Mouse (Mus musculus) forebrain, postnatal 0 days (tissue): Measurements from ENCODE around the gene Rhof. TPM values are rescaled to one million over a fixed set of nuclear protein-coding genes. Genes with fewer than 3 reads are reported as not detected.
"Not testable (repeated sequence)": the region's sequence is repeated elsewhere in the genome, so short reads cannot be mapped to it uniquely, and the experiment has no call there.

Source experiments
- ATAC-seq: fragments of 200-750 bp; cut with Nextera tagmentation; 2 replicates; pipeline ENCODE4 v1.8.0; 2017; ENCODE audit warnings: mild to moderate bottlenecking, moderate library complexity
- DNase-seq: peaks from one replicate; pipeline ENCODE4 v3.0.0-alpha.2; 2015
- H3K27ac ChIP-seq: fragments of 300-500 bp; sonication (generic); 2 replicates; pipeline ENCODE4 v1.5.1; 2014; ENCODE audit warnings: low read depth, mild to moderate bottlenecking, antibody characterized with exemption, low read length, moderate library complexity, mixed read lengths
- H3K27me3 ChIP-seq: fragments of 300-500 bp; sonication (generic); 2 replicates; pipeline ENCODE4 v1.6.1; 2014; ENCODE audit warnings: mild to moderate bottlenecking, low read length, mixed read lengths; ENCODE audit not compliant: insufficient read depth
- H3K36me3 ChIP-seq: fragments of 300-500 bp; sonication (generic); 2 replicates; pipeline ENCODE4 v1.6.1; 2014; ENCODE audit warnings: mild to moderate bottlenecking, moderate library complexity; ENCODE audit not compliant: insufficient read depth
- H3K4me1 ChIP-seq: fragments of 300-500 bp; sonication (generic); 2 replicates; pipeline ENCODE4 v1.6.1; 2014; ENCODE audit warnings: antibody characterized with exemption; ENCODE audit not compliant: insufficient read depth
- H3K4me2 ChIP-seq: fragments of 300-500 bp; sonication (generic); 2 replicates; pipeline ENCODE4 v1.6.1; 2014; ENCODE audit warnings: low read depth, mild to moderate bottlenecking, moderate library complexity
- H3K4me3 ChIP-seq: fragments of 300-500 bp; sonication (generic); 2 replicates; pipeline ENCODE4 v1.5.1; 2014; ENCODE audit warnings: low read depth, low read length, mixed read lengths
- H3K9ac ChIP-seq: fragments of 300-500 bp; sonication (generic); 2 replicates; pipeline ENCODE4 v1.6.1; 2014; ENCODE audit warnings: mild to moderate bottlenecking
- H3K9me3 ChIP-seq: fragments of 300-500 bp; sonication (generic); 2 replicates; pipeline ENCODE4 v1.6.1; 2016; ENCODE audit warnings: low read length
- CTCF ChIP-seq: sonication (generic); IDR thresholded peaks from 2 replicates; pipeline ENCODE4 v1.5.1; 2016; ENCODE audit warnings: antibody characterized with exemption, control low read depth, low read depth
- WGBS: fragments of 180-500 bp; shearing (Covaris S2); extraction: QIAGEN DNeasy Blood & Tissue Kit; methylation state at CpG from one replicate; pipeline ENCODE4 v1.1.7; 2014; 5-methylcytosine and 5-hydroxymethylcytosine counted together
- polyA plus RNA-seq: library from polyadenylated mRNA; unstranded; fragments of >200 nt; fragmentation: Nextera tagmentation; extraction: Ambion mirVana; gene quantifications from 2 replicates; pipeline ENCODE4 v1.2.1, GENCODE M21; 2015
- total RNA-seq: library from RNA; depleted of rRNA; stranded (reverse); fragments of >200 nt; gene quantifications from 2 replicates; pipeline ENCODE4 v1.2.3, GENCODE M21; 2014; rRNA removed

The Rhof gene
- total and polyA plus RNA-seq, 2 experiments from 2014 or later, result 25.3 to 38.7 TPM

GRCm38 (mm10) chr5:123063141-123063540, 69.4 kb downstream of the Rhof start:
- no peaks in the 10 kb centered on the region for H3K27me3 ChIP-seq
- TF ChIP-seq CTCF, result no peak
- H3K4me3 ChIP-seq, result no peak overlapping the region
- no peaks in the 10 kb centered on the region for H3K36me3 ChIP-seq
- H3K9ac ChIP-seq, result no peak overlapping the region
- ATAC-seq (no peak), DNase-seq (no peak)
- no peak overlapping the region for H3K27ac ChIP-seq
- no peaks in the 10 kb centered on the region for H3K9me3 ChIP-seq
- WGBS, result 82% methylated on average over 3 of the region's 3 CpGs
- H3K4me1 ChIP-seq, result no peaks in the 10 kb centered on the region
- H3K4me2 ChIP-seq, result no peak overlapping the region

- 79% methylated on average over 4 of the region's 6 CpGs for WGBS
- not testable (repeated sequence) for ATAC-seq, H3K4me2 ChIP-seq, H3K9ac ChIP-seq, H3K4me3 ChIP-seq, H3K27ac ChIP-seq, H3K9me3 ChIP-seq, H3K27me3 ChIP-seq, H3K36me3 ChIP-seq, H3K4me1 ChIP-seq, DNase-seq
Measured at GRCm38 (mm10) chr5:123061402-123061749, 71.1 kb downstream of the Rhof start.

DNA sequence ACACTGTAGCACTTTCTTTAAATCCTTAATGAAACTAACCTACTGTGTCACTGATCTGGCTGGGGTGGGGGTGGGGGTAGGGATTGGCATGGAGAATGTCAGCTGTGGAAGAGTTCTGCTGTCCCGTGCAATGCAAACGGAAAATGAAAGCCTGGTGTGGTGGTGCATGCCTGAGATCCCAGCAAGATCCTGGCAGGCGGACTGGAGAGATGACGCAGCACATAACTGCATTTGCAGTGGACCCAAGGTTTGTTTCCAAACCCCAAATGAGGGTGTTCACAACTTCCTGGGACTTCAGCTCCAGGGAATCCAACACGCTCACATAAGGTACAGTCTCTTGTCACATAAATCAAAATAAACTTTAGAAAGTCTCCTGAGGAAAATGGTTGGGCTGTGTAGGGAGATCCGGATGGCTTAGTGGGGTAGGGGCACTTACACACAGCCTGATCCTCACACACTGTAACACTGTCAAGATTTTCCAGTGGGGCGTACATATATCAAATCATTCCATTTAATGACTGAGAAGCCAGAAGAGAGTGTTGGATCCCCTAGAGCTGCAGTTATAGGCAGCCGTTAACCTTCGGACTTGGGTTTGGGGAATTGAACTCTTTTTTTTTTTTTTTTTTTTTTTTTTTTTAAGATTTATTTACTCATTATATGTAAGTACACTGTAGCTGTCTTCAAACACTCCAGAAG, 71.6 kb downstream of the Rhof start:
- H3K4me3 ChIP-seq, result no peak overlapping the region
- no peaks in the 10 kb centered on the region for H3K9me3 ChIP-seq
- TF ChIP-seq CTCF, result no peak
- no peaks in the 10 kb centered on the region for H3K4me1 ChIP-seq
- no peaks in the 10 kb centered on the region for H3K36me3 ChIP-seq
- no peak overlapping the region for H3K4me2 ChIP-seq
- H3K9ac ChIP-seq, result no peak overlapping the region
- DNase-seq, result no peak
- 81% methylated on average over 9 of the region's 9 CpGs for WGBS
- no peaks in the 10 kb centered on the region for H3K27me3 ChIP-seq
- ATAC-seq, result no peak
- H3K27ac ChIP-seq, result no peak overlapping the region

GRCm38 (mm10) chr5:123059757-123060520, 72.6 kb downstream of the Rhof start:
- Histone ChIP-seq H3K9me3 (no peaks in the 10 kb centered on the region), H3K4me3 (no peak overlapping the region), H3K27me3 (no peaks in the 10 kb centered on the region), H3K4me1 (no peaks in the 10 kb centered on the region), H3K9ac (no peak overlapping the region), H3K4me2 (no peak overlapping the region), H3K36me3 (no peaks in the 10 kb centered on the region), H3K27ac (no peak overlapping the region)
- ATAC-seq (no peak), DNase-seq (no peak)
- peak; percentile 58 for TF ChIP-seq CTCF
- WGBS, result 34% methylated on average over 14 of the region's 14 CpGs

DNA sequence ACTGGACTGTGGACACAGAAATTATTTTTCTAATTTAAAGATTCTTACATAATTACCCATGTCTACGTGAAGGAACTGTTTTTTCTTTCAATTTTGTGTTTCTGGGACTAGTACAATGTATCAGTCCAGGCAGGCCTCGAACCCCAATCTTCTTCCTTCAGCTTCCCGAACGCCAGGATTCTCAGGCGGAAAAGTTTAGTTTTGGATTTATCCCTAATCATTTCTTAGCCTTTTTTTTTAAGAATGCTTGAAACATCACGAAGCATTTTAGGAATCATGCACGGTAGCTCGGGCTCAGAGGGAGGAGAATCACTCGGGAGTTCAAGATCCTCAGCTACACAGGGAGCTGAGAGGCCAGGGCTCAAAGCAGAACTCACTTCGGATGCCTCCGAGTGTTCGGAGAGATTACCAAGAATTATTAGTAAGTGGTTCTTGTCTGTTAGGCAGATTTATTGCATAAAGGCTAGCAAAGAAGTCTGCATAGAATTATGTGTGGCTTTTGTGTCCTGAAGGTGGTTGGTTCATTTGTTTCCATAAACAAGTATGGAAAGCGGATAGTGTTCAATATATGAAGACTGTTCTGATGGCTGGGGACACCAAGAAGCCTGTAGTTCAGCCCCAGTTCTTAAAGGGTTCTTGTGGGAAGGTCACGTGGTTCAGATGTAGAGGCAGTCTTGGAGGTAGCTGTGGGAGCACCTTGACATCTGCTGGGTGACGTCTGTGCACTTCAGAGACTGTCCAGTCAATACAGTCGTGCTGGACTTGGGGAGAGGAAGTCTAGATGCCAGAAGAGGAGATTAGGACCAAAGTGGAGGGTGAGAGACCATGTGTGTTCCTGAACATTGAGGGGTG, 74.0 kb downstream of the Rhof start:
- Histone ChIP-seq H3K27me3 (no peaks in the 10 kb centered on the region), H3K27ac (no peak overlapping the region), H3K9me3 (no peaks in the 10 kb centered on the region), H3K4me3 (peak overlapping the region; percentile 38), H3K36me3 (no peaks in the 10 kb centered on the region), H3K4me1 (no peaks in the 10 kb centered on the region), H3K9ac (peak overlapping the region; percentile 42), H3K4me2 (peak overlapping the region; percentile 42)
- no peak for ATAC-seq
- WGBS, result 46% methylated on average over 16 of the region's 16 CpGs
- no peak for DNase-seq
- no peak for TF ChIP-seq CTCF

DNA sequence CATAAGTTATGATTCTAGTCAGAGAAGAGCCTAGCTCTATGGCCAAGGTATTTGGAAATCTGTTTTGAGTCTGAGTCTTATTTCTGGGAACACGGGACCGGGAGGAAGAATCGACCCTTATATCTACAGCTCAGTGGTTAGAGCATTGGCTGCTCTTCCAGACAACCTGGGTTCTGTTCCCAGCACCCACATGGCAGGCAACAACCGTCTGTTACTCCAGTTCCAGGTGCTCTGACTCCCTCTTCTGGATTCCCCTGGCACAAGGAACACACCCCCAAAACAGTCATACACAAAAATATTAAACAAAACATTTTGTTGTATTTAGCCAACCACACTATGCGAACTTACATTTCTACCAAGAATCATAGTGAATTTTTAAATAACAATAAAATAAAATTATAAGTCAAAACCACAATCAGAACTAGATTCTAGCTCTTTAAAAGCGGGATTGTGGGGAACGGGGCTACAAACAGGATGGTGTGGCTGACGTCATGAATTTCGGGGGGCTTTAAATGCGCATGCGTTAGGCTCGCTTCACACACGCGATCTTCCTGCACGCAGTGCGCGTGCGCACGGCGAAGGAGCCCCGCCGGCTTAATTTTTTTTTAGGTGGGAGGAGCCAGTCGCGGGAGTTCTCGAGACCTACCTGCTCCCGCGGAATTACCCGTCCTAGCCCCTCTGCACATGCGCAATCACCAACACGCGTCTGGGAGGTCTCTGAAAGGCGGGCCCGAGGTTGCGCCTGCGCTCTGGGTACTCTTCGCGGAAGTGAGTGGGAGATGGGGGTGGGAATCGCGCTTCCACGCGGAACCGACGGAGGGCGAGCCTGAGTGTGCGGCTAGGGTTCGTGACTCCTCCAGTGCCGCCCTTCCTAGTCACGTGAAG, 74.9 kb downstream of the Rhof start:
- WGBS, result 8% methylated on average over 48 of the region's 48 CpGs
- Histone ChIP-seq H3K27me3 (no peaks in the 10 kb centered on the region), H3K9ac (peak overlapping the region; percentile 42), H3K9me3 (no peaks in the 10 kb centered on the region), H3K4me3 (peak overlapping the region; percentile 38), H3K27ac (peak overlapping the region; percentile 52; the same call in 1 of the 2 replicates), H3K4me2 (peak overlapping the region; percentile 42), H3K4me1 (no peaks in the 10 kb centered on the region), H3K36me3 (no peaks in the 10 kb centered on the region)
- ATAC-seq, result peak; percentile 99
- DNase-seq, result peak; percentile 100
- peak; percentile 73 for TF ChIP-seq CTCF

Other genes starting within 250 kb of the Rhof start
- gene Kdm2b, start 142.9 kb downstream of the Rhof start, total RNA-seq, result 127 and 158 TPM in 2 replicates
- 84.6 and 91.7 TPM in 2 replicates for gene Kdm2b, start 142.9 kb downstream of the Rhof start, polyA plus RNA-seq
- 13.8 and 19.4 TPM in 2 replicates for gene Orai1, start 117.6 kb downstream of the Rhof start, total RNA-seq
- gene Orai1, start 117.6 kb downstream of the Rhof start, polyA plus RNA-seq, result 10.7 and 14.4 TPM in 2 replicates
- gene Morn3, start 85.7 kb downstream of the Rhof start, total RNA-seq, result 0.23 TPM in 1 of 2 replicates, not detected in the other
- 1.1 and 1.5 TPM in 2 replicates for gene Morn3, start 85.7 kb downstream of the Rhof start, polyA plus RNA-seq
- 18.0 and 18.1 TPM in 2 replicates for gene Tmem120b, start 64.3 kb downstream of the Rhof start, total RNA-seq
- gene Tmem120b, start 64.3 kb downstream of the Rhof start, polyA plus RNA-seq, result 21.2 and 22.2 TPM in 2 replicates
- 3.9 and 5.6 TPM in 2 replicates for gene Setd1b, start 9.5 kb upstream of the Rhof start, total RNA-seq
- gene Setd1b, start 9.5 kb upstream of the Rhof start, polyA plus RNA-seq, result 5.1 and 7.6 TPM in 2 replicates
- 37.4 and 39.5 TPM in 2 replicates for gene Psmd9, start 36.7 kb upstream of the Rhof start, total RNA-seq
- gene Psmd9, start 36.7 kb upstream of the Rhof start, polyA plus RNA-seq, result 72.3 and 79.4 TPM in 2 replicates
- gene Hpd, start 50.0 kb upstream of the Rhof start, total RNA-seq, result not detected in 2 replicates
- not detected in 2 replicates for gene Hpd, start 50.0 kb upstream of the Rhof start, polyA plus RNA-seq
- gene Wdr66, start 119.4 kb upstream of the Rhof start, total RNA-seq, result 1.8 and 4.4 TPM in 2 replicates
- gene Wdr66, start 119.4 kb upstream of the Rhof start, polyA plus RNA-seq, result 1.1 and 2.0 TPM in 2 replicates
- 47.9 and 56.0 TPM in 2 replicates for gene Bcl7a, start 211.1 kb upstream of the Rhof start, total RNA-seq
- 37.2 and 38.3 TPM in 2 replicates for gene Bcl7a, start 211.1 kb upstream of the Rhof start, polyA plus RNA-seq